Mouse (Mus musculus) midbrain, embryonic 13.5 days (tissue): ENCODE data around the gene Thsd4. TPM values are rescaled to one million over a fixed set of nuclear protein-coding genes. Genes with fewer than 3 reads are reported as not detected.

Experiments
- ATAC-seq: fragments of 200-750 bp; cut with Nextera tagmentation; 2 replicates; pipeline ENCODE4 v1.8.0; 2017; ENCODE audit warnings: mild to moderate bottlenecking, moderate TSS enrichment, moderate library complexity
- H3K27ac ChIP-seq: fragments of 300-500 bp; sonication (generic); 2 replicates; pipeline ENCODE4 v1.5.1; 2015; ENCODE audit warnings: inconsistent platforms, mild to moderate bottlenecking, moderate library complexity
- H3K27me3 ChIP-seq: fragments of 300-500 bp; sonication (generic); 2 replicates; pipeline ENCODE4 v1.6.1; 2015; ENCODE audit warnings: mild to moderate bottlenecking, inconsistent platforms
- H3K36me3 ChIP-seq: fragments of 300-500 bp; sonication (generic); 2 replicates; pipeline ENCODE4 v1.6.1; 2015; ENCODE audit warnings: mild to moderate bottlenecking, inconsistent platforms
- H3K4me1 ChIP-seq: fragments of 300-500 bp; sonication (generic); replicated peaks from 2 replicates; pipeline ENCODE4 v1.6.1; 2015; ENCODE audit warnings: inconsistent platforms
- H3K4me2 ChIP-seq: fragments of 300-500 bp; sonication (generic); replicated peaks from 2 replicates; pipeline ENCODE4 v1.6.1; 2015; ENCODE audit warnings: moderate library complexity, mild to moderate bottlenecking, inconsistent platforms
- H3K4me3 ChIP-seq: fragments of 300-500 bp; sonication (generic); replicated peaks from 2 replicates; pipeline ENCODE4 v1.5.1; 2015; ENCODE audit warnings: mild to moderate bottlenecking, inconsistent platforms
- H3K9ac ChIP-seq: fragments of 300-500 bp; sonication (generic); replicated peaks from 2 replicates; pipeline ENCODE4 v1.6.1; 2015; ENCODE audit warnings: mild to moderate bottlenecking, inconsistent platforms
- H3K9me3 ChIP-seq: fragments of 300-500 bp; sonication (generic); 2 replicates; pipeline ENCODE4 v1.6.1; 2016; ENCODE audit warnings: mild to moderate bottlenecking, inconsistent platforms
- WGBS: fragments of 180-500 bp; shearing (Covaris S2); methylation state at CpG from one replicate; pipeline ENCODE4 v1.1.7; 2015; 5-methylcytosine and 5-hydroxymethylcytosine counted together
- polyA plus RNA-seq: library from polyadenylated mRNA; unstranded; fragments of >200 nt; fragmentation: Nextera tagmentation; extraction: Ambion mirVana; gene quantifications from 2 replicates; pipeline ENCODE4 v1.2.1, GENCODE M21; 2015

Gene Thsd4
- polyA plus RNA-seq, 1 experiment from 2014 or later = 8.0 TPM

- H3K36me3 ChIP-seq = no peaks in the 10 kb centered on the region
- 78% methylated on average over 9 of the region's 9 CpGs for WGBS
Measured at GRCm38 (mm10) chr9:60236155-60236554, 285.7 kb downstream of the Thsd4 start.

GRCm38 (mm10) chr9:60234233-60235115 lies 287.4 kb downstream of the Thsd4 start:
- Histone ChIP-seq H3K4me3 (no peak overlapping the region), H3K27me3 (no peaks in the 10 kb centered on the region), H3K4me1 (peaks cover 25% of the 10 kb centered on the region), H3K9me3 (no peaks in the 10 kb centered on the region), H3K36me3 (no peaks in the 10 kb centered on the region), H3K4me2 (no peak overlapping the region), H3K9ac (no peak overlapping the region), H3K27ac (no peak overlapping the region)
- no peak for ATAC-seq
- 60% methylated on average over 8 of the region's 8 CpGs for WGBS

More at GRCm38 (mm10) chr9:60236155-60236554, 285.7 kb downstream of the Thsd4 start:
- Histone ChIP-seq H3K4me3 (no peak overlapping the region), H3K4me2 (no peak overlapping the region), H3K9me3 (no peaks in the 10 kb centered on the region), H3K9ac (no peak overlapping the region), H3K4me1 (peaks cover 14% of the 10 kb centered on the region), H3K27me3 (no peaks in the 10 kb centered on the region), H3K27ac (no peak overlapping the region)
- ATAC-seq = no peak

- Histone ChIP-seq H3K4me2 (no peak overlapping the region), H3K9me3 (no peaks in the 10 kb centered on the region), H3K27me3 (no peaks in the 10 kb centered on the region), H3K4me1 (peaks cover 25% of the 10 kb centered on the region), H3K27ac (peak overlapping the region; percentile 60), H3K4me3 (no peak overlapping the region), H3K36me3 (no peaks in the 10 kb centered on the region), H3K9ac (no peak overlapping the region; the same call in 1 of the 2 replicates)
- no peak for ATAC-seq
- WGBS = 68% methylated on average over 9 of the region's 9 CpGs
Measured at GRCm38 (mm10) chr9:60231981-60232881, 289.6 kb downstream of the Thsd4 start.

GRCm38 (mm10) chr9:60229496-60229895 lies 292.4 kb downstream of the Thsd4 start:
- Histone ChIP-seq H3K4me2 (no peak overlapping the region), H3K4me1 (peaks cover 37% of the 10 kb centered on the region), H3K27ac (no peak overlapping the region), H3K9ac (no peak overlapping the region), H3K4me3 (no peak overlapping the region), H3K27me3 (no peaks in the 10 kb centered on the region), H3K36me3 (no peaks in the 10 kb centered on the region), H3K9me3 (no peaks in the 10 kb centered on the region)
- 76% methylated on average over 4 of the region's 4 CpGs for WGBS
- no peak for ATAC-seq

- H3K4me1 ChIP-seq = peaks cover 53% of the 10 kb centered on the region
- WGBS = 87% methylated on average over 7 of the region's 7 CpGs
- no peak overlapping the region for H3K4me3 ChIP-seq
- no peak overlapping the region for H3K9ac ChIP-seq
- no peak overlapping the region for H3K27ac ChIP-seq
- H3K9me3 ChIP-seq = no peaks in the 10 kb centered on the region
- no peak overlapping the region for H3K4me2 ChIP-seq
- no peaks in the 10 kb centered on the region for H3K36me3 ChIP-seq
- H3K27me3 ChIP-seq = no peaks in the 10 kb centered on the region
- no peak for ATAC-seq
Measured at GRCm38 (mm10) chr9:60227727-60228126, 294.1 kb downstream of the Thsd4 start.

- no peak overlapping the region for H3K9ac ChIP-seq
- H3K4me2 ChIP-seq = no peak overlapping the region
- H3K4me3 ChIP-seq = no peak overlapping the region
- no peaks in the 10 kb centered on the region for H3K27me3 ChIP-seq
- no peaks in the 10 kb centered on the region for H3K36me3 ChIP-seq
- H3K27ac ChIP-seq = no peak overlapping the region
- no peak for ATAC-seq
- 79% methylated on average over 4 of the region's 4 CpGs for WGBS
- peaks cover 44% of the 10 kb centered on the region for H3K4me1 ChIP-seq
- H3K9me3 ChIP-seq = no peaks in the 10 kb centered on the region
Measured at GRCm38 (mm10) chr9:60226679-60227078, 295.2 kb downstream of the Thsd4 start.

GRCm38 (mm10) chr9:60226155-60226554 lies 295.7 kb downstream of the Thsd4 start:
- Histone ChIP-seq H3K9me3 (no peaks in the 10 kb centered on the region), H3K4me2 (no peak overlapping the region), H3K27ac (no peak overlapping the region), H3K4me3 (no peak overlapping the region), H3K36me3 (no peaks in the 10 kb centered on the region), H3K27me3 (no peaks in the 10 kb centered on the region), H3K9ac (no peak overlapping the region), H3K4me1 (peaks cover 39% of the 10 kb centered on the region)
- no peak for ATAC-seq
- WGBS = 80% methylated on average over 14 of the region's 14 CpGs

- H3K9me3 ChIP-seq = no peaks in the 10 kb centered on the region
- H3K4me3 ChIP-seq = no peak overlapping the region
- no peak overlapping the region for H3K27ac ChIP-seq
- ATAC-seq = no peak
- 90% methylated on average over 7 of the region's 7 CpGs for WGBS
- H3K9ac ChIP-seq = no peak overlapping the region
- H3K36me3 ChIP-seq = no peaks in the 10 kb centered on the region
- H3K4me2 ChIP-seq = no peak overlapping the region
- no peaks in the 10 kb centered on the region for H3K27me3 ChIP-seq
- H3K4me1 ChIP-seq = peaks cover 32% of the 10 kb centered on the region
Measured at GRCm38 (mm10) chr9:60225453-60225852, 296.4 kb downstream of the Thsd4 start.

GRCm38 (mm10) chr9:60224039-60224695 lies 297.7 kb downstream of the Thsd4 start:
- 7% methylated on average over 6 of the region's 6 CpGs for WGBS
- H3K36me3 ChIP-seq = no peaks in the 10 kb centered on the region
- H3K9ac ChIP-seq = no peak overlapping the region
- peaks cover 28% of the 10 kb centered on the region for H3K4me1 ChIP-seq
- no peaks in the 10 kb centered on the region for H3K27me3 ChIP-seq
- no peaks in the 10 kb centered on the region for H3K9me3 ChIP-seq
- peak overlapping the region; percentile 67 for H3K27ac ChIP-seq
- no peak overlapping the region for H3K4me2 ChIP-seq
- peak; percentile 67 for ATAC-seq
- H3K4me3 ChIP-seq = no peak overlapping the region

GRCm38 (mm10) chr9:60220431-60220830 lies 301.4 kb downstream of the Thsd4 start:
- H3K4me2 ChIP-seq = no peak overlapping the region
- H3K4me3 ChIP-seq = no peak overlapping the region
- H3K9ac ChIP-seq = no peak overlapping the region
- ATAC-seq = no peak
- H3K36me3 ChIP-seq = no peaks in the 10 kb centered on the region
- H3K9me3 ChIP-seq = no peaks in the 10 kb centered on the region
- 96% methylated on average over 2 of the region's 2 CpGs for WGBS
- H3K27me3 ChIP-seq = no peaks in the 10 kb centered on the region
- no peak overlapping the region for H3K27ac ChIP-seq
- H3K4me1 ChIP-seq = peaks cover 23% of the 10 kb centered on the region

GRCm38 (mm10) chr9:60218396-60218795 lies 303.4 kb downstream of the Thsd4 start:
- Histone ChIP-seq H3K9ac (no peak overlapping the region), H3K9me3 (no peaks in the 10 kb centered on the region), H3K4me3 (no peak overlapping the region), H3K4me1 (peaks cover 5% of the 10 kb centered on the region), H3K4me2 (no peak overlapping the region), H3K36me3 (no peaks in the 10 kb centered on the region), H3K27ac (no peak overlapping the region), H3K27me3 (no peaks in the 10 kb centered on the region)
- WGBS = 80% methylated on average over 6 of the region's 6 CpGs
- no peak for ATAC-seq

GRCm38 (mm10) chr9:60216029-60216428 lies 305.8 kb downstream of the Thsd4 start:
- Histone ChIP-seq H3K9me3 (no peaks in the 10 kb centered on the region), H3K27me3 (no peaks in the 10 kb centered on the region), H3K4me2 (no peak overlapping the region), H3K4me3 (no peak overlapping the region), H3K27ac (no peak overlapping the region), H3K4me1 (no peaks in the 10 kb centered on the region), H3K9ac (no peak overlapping the region), H3K36me3 (no peaks in the 10 kb centered on the region)
- 94% methylated on average over 6 of the region's 6 CpGs for WGBS
- no peak for ATAC-seq
